Mouse (Mus musculus) E14TG2a.4 (cell line): Measurements from ENCODE around the gene Scnn1a.

Experiments
- CTCF ChIP-seq: conservative IDR thresholded peaks from 2 replicates; pipeline ENCODE4 v1.5.1; 2014; ENCODE audit warnings: low read length
- POU5F1 ChIP-seq: IDR thresholded peaks from 2 replicates; pipeline ENCODE4 v1.6.1; 2014; ENCODE audit warnings: low read length, borderline replicate concordance

DNA sequence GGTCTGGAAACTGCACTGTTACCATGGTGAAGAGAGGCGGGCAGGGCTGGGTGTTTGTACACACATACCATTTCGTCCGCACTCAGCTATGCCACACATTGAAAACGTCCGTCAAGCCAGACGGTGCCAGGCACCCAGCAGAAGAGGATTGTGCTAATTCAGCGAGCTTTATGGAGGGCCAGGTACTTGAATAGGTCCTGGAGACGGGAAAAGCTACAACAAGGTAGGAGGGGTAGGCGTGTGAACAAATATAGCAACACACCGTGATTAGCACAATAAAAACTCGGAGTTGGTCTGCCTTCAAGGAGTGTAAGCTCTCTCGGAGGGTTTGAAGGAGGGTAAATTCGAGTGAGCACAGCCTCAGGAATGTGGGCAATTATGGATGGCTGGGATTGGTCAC is 2.3 kb downstream of the Scnn1a start:
- no peak for TF ChIP-seq CTCF
- no peak for TF ChIP-seq POU5F1
